Mouse (Mus musculus) intestine, postnatal 0 days (tissue): ENCODE results near the gene Bco2. TPM values are rescaled to one million over a fixed set of nuclear protein-coding genes. Genes with fewer than 3 reads are reported as not detected.
A peak's percentile ranks its signal among the peaks of the same experiment; 100 is the strongest.

Source experiments
- ATAC-seq: fragments of 200-750 bp; cut with Nextera tagmentation; 2 replicates; pipeline ENCODE4 v1.8.0; 2017; ENCODE audit warnings: mild to moderate bottlenecking, moderate TSS enrichment, moderate library complexity
- H3K27ac ChIP-seq: fragments of 300-500 bp; sonication (generic); 2 replicates; pipeline ENCODE4 v1.5.1; 2014; ENCODE audit warnings: mild to moderate bottlenecking, low read depth, low read length, moderate library complexity
- H3K27me3 ChIP-seq: fragments of 300-500 bp; sonication (generic); replicated peaks from 2 replicates; pipeline ENCODE4 v1.6.1; 2014; ENCODE audit warnings: low read length, mixed read lengths; ENCODE audit not compliant: control insufficient read depth, insufficient read depth
- H3K36me3 ChIP-seq: fragments of 300-500 bp; sonication (generic); 2 replicates; pipeline ENCODE4 v1.6.1; 2014; ENCODE audit warnings: mild to moderate bottlenecking, moderate library complexity; ENCODE audit not compliant: control insufficient read depth, insufficient read depth
- H3K4me1 ChIP-seq: fragments of 300-500 bp; sonication (generic); replicated peaks from 2 replicates; pipeline ENCODE4 v1.6.1; 2014; ENCODE audit warnings: antibody characterized with exemption, low read length, mixed read lengths; ENCODE audit not compliant: control insufficient read depth, insufficient read depth
- H3K4me2 ChIP-seq: fragments of 300-500 bp; sonication (generic); replicated peaks from 2 replicates; pipeline ENCODE4 v1.6.1; 2014; ENCODE audit warnings: low read depth, mild to moderate bottlenecking, moderate library complexity
- H3K4me3 ChIP-seq: fragments of 300-500 bp; sonication (generic); 2 replicates; pipeline ENCODE4 v1.5.1; 2014; ENCODE audit warnings: low read depth, low read length
- H3K9ac ChIP-seq: fragments of 300-500 bp; sonication (generic); 2 replicates; pipeline ENCODE4 v1.6.1; 2014; ENCODE audit warnings: mild to moderate bottlenecking, low read depth, low read length
- H3K9me3 ChIP-seq: fragments of 300-500 bp; sonication (generic); 2 replicates; pipeline ENCODE4 v1.6.1; 2016; ENCODE audit warnings: mixed run types; ENCODE audit not compliant: control insufficient read depth
- CTCF ChIP-seq: sonication (generic); IDR thresholded peaks from 2 replicates; pipeline ENCODE4 v1.5.1; 2016; ENCODE audit warnings: low read depth, mild to moderate bottlenecking, control low read depth, antibody characterized with exemption, moderate library complexity
- WGBS: fragments of 180-500 bp; shearing (Covaris S2); extraction: QIAGEN DNeasy Blood & Tissue Kit; methylation state at CpG from one replicate; pipeline ENCODE4 v1.1.7; 2014; 5-methylcytosine and 5-hydroxymethylcytosine counted together
- polyA plus RNA-seq: library from polyadenylated mRNA; unstranded; fragments of >200 nt; fragmentation: Nextera tagmentation; extraction: Ambion mirVana; gene quantifications from 2 replicates; pipeline ENCODE4 v1.2.1, GENCODE M21; 2015

Bco2 gene
- polyA plus RNA-seq, 1 experiment from 2014 or later: 4.7 TPM

DNA sequence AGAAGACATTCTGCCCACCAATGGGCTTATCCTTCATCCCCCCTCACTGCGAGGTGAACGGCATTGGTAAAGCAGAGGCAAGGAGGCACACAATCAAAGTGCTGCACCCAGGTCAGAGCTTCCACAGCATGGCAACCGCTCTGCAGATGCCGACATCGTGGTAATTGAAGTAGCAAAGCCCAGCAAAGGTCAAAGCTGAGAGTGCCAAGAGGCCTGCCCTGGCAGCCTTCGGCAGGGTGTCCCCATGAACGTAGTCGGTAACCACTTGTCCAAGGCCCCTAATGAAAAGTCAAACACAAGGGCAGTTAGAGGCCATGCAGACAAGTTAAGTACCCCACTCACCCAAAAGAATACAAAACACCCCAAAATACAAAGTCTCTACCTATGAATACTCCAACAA lies 42.0 kb upstream of the Bco2 start:
- H3K9me3 ChIP-seq: no peaks in the 10 kb centered on the region
- WGBS: 90% methylated on average over 8 of the region's 8 CpGs
- no peak overlapping the region for H3K27ac ChIP-seq
- H3K27me3 ChIP-seq: no peaks in the 10 kb centered on the region
- no peak overlapping the region for H3K9ac ChIP-seq
- no peak overlapping the region for H3K4me3 ChIP-seq
- H3K4me1 ChIP-seq: 0 out of 2 replicates have a peak, but pooled peaks cover 5% of the 10 kb centered on the region
- no peak for ATAC-seq
- TF ChIP-seq CTCF: no peak
- H3K4me2 ChIP-seq: no peak overlapping the region
- H3K36me3 ChIP-seq: peaks cover 59% of the 10 kb centered on the region

DNA sequence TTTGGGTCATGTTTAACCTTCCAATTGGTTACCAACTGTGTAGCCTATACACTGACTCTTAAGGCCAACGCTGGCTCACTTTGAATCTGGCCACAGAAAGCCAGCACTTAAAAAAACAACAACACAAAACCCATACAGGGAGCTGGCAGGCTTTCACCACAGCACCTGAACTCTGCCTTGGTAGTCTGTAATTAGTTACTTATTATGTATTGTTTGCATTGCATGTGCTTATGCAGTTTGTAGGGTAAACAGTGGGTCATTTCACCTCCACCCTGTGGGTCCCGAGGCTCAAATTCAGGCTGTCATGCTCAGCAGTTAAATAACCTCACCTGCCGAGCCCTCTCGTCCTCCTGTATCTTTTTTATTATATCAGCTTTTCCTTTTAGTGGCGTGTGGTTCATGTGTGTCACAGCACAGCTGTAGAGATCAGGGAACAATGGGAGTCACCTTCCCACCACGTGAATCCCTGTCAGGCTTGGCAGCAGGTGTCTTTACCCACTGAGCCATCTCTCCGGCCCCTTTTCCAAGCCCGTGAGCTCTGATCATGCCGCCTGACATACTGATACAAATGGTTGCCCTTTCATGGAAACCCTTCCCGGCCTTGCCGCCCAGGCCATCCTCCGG lies 39.9 kb upstream of the Bco2 start:
- Histone ChIP-seq H3K9ac (no peak overlapping the region), H3K27me3 (no peaks in the 10 kb centered on the region), H3K4me3 (no peak overlapping the region), H3K4me1 (no peaks in the 10 kb centered on the region), H3K36me3 (peaks cover 48% of the 10 kb centered on the region), H3K4me2 (0 out of 2 replicates have a peak overlapping the region, but pooled peaks have one; percentile 25), H3K9me3 (no peaks in the 10 kb centered on the region), H3K27ac (peak overlapping the region; percentile 29)
- WGBS: 35% methylated on average over 12 of the region's 12 CpGs
- TF ChIP-seq CTCF: no peak
- peak; percentile 82 for ATAC-seq

DNA sequence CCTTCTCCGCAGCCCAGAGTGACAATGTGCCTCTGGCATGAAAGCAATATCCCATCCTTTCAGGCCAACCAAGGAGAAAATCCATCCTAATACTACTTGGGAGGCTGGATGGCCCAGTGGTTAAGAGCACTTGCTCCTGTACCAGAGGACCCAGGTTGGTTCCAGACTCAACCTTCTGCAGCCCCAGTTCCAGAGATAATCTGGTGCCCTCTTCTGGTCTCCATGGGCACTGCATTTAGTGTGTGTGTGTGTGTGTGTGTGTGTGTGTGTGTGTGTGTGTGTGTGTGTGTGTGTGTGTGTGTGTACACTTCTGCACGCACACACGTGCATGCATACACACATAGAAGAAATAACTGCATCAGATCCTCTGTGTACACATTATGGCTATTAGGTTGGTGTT lies 38.6 kb upstream of the Bco2 start:
- H3K27me3 ChIP-seq: no peaks in the 10 kb centered on the region
- peak; percentile 83 for TF ChIP-seq CTCF
- H3K9ac ChIP-seq: no peak overlapping the region
- H3K27ac ChIP-seq: no peak overlapping the region
- no peak overlapping the region for H3K4me3 ChIP-seq
- no peaks in the 10 kb centered on the region for H3K4me1 ChIP-seq
- 82% methylated on average over 3 of the region's 3 CpGs for WGBS
- H3K9me3 ChIP-seq: no peaks in the 10 kb centered on the region
- H3K36me3 ChIP-seq: peaks cover 34% of the 10 kb centered on the region
- ATAC-seq: no peak
- no peak overlapping the region for H3K4me2 ChIP-seq

DNA sequence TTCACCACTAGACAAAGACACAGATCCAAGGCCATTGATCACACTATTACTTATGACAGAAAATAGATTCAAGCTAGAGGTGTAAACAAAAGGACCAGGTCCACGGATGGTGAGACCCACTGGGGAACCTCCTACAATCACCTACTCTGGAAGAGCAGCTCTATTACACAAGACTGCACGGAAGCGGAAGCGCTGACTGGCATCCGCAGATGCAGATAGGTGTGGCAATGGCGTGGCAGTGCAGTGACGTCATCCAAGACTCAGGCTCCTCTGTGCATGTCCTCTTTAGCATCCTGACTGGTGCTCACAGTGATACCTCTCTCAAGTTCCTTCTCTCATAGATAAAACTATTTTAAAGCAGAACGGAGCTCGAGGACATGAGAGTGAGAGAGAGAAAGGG lies 38.0 kb upstream of the Bco2 start:
- no peak for TF ChIP-seq CTCF
- peaks cover 28% of the 10 kb centered on the region for H3K36me3 ChIP-seq
- no peaks in the 10 kb centered on the region for H3K27me3 ChIP-seq
- WGBS: 66% methylated on average over 9 of the region's 9 CpGs
- H3K27ac ChIP-seq: no peak overlapping the region
- no peaks in the 10 kb centered on the region for H3K9me3 ChIP-seq
- no peak overlapping the region for H3K4me2 ChIP-seq
- H3K9ac ChIP-seq: no peak overlapping the region
- no peak overlapping the region for H3K4me3 ChIP-seq
- no peak for ATAC-seq
- H3K4me1 ChIP-seq: no peaks in the 10 kb centered on the region

DNA sequence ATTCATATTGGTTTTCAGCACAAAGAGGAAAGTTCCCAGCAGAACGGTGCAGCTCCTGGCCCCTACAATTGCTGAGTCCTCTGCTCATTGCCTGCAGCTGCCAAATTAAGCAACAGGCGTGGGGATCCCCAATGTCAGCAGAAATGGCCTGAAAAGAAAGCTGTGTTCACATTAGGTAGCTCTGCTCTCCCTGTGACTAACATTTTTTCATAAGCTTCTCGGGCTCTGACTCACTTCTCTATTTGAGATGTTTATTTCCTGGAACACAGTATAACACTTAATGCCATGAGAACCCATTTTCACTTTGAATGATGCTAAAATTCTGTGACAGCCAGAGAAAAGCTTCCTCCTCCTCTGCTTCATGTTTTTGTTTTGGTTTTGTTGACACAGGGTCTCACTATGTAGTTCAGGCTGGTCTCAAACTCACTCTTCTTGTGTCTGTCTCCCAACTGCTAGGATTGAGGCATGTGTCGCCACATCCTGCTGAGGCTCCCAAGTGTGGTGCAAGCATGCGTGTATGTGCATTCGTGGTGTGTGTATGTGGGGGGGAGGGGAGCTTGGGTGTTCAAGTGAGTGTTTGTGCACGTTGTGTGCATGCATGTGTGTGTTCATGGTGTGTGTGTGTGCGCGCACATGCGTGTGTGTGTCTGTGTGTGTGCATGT lies 36.0 kb upstream of the Bco2 start:
- 70% methylated on average over 10 of the region's 10 CpGs for WGBS
- Histone ChIP-seq H3K36me3 (peaks cover 12% of the 10 kb centered on the region), H3K27ac (no peak overlapping the region), H3K27me3 (no peaks in the 10 kb centered on the region), H3K4me1 (peaks cover 4% of the 10 kb centered on the region; the same call in 1 of the 2 replicates), H3K4me3 (no peak overlapping the region), H3K9ac (no peak overlapping the region), H3K9me3 (no peaks in the 10 kb centered on the region), H3K4me2 (no peak overlapping the region)
- no peak for ATAC-seq
- TF ChIP-seq CTCF: no peak

DNA sequence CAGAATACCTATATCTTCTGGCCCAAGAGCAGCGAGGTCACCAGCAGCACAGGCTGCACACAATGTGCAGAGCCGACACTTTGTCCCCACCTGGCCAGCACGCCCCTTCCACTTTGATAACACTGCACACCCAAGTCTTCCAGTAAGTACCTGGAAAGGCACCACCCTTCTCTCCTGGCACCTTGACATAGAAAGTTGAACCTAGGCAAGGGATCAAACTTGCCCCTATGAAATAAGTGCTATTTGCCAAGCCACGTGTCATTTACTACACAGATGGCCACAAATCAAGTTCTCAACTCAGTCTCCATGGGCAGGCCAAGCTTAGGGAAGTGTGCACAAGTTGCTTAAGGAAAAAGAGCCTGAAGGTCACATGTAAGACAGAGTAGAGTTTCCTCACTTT lies 32.0 kb upstream of the Bco2 start:
- H3K4me3 ChIP-seq: no peak overlapping the region
- no peaks in the 10 kb centered on the region for H3K27me3 ChIP-seq
- TF ChIP-seq CTCF: no peak
- no peaks in the 10 kb centered on the region for H3K9me3 ChIP-seq
- H3K9ac ChIP-seq: no peak overlapping the region
- H3K27ac ChIP-seq: peak overlapping the region; percentile 57
- H3K36me3 ChIP-seq: no peaks in the 10 kb centered on the region
- ATAC-seq: peak; percentile 83
- peaks cover 5% of the 10 kb centered on the region; the same call in 1 of the 2 replicates for H3K4me1 ChIP-seq
- no peak overlapping the region; the same call in 1 of the 2 replicates for H3K4me2 ChIP-seq
- WGBS: 27% methylated on average over 4 of the region's 4 CpGs
